Mouse (Mus musculus): ENCODE results near the gene Btn2a2. TPM values are rescaled to one million over a fixed set of nuclear protein-coding genes. Genes with fewer than 3 reads are reported as not detected.
"Not testable (repeated sequence)": the region's sequence is repeated elsewhere in the genome, so short reads cannot be mapped to it uniquely, and the experiment has no call there.

Gene Btn2a2
- polyA plus RNA-seq, 2 experiments: 0.01 TPM; not detected in 1

DNA sequence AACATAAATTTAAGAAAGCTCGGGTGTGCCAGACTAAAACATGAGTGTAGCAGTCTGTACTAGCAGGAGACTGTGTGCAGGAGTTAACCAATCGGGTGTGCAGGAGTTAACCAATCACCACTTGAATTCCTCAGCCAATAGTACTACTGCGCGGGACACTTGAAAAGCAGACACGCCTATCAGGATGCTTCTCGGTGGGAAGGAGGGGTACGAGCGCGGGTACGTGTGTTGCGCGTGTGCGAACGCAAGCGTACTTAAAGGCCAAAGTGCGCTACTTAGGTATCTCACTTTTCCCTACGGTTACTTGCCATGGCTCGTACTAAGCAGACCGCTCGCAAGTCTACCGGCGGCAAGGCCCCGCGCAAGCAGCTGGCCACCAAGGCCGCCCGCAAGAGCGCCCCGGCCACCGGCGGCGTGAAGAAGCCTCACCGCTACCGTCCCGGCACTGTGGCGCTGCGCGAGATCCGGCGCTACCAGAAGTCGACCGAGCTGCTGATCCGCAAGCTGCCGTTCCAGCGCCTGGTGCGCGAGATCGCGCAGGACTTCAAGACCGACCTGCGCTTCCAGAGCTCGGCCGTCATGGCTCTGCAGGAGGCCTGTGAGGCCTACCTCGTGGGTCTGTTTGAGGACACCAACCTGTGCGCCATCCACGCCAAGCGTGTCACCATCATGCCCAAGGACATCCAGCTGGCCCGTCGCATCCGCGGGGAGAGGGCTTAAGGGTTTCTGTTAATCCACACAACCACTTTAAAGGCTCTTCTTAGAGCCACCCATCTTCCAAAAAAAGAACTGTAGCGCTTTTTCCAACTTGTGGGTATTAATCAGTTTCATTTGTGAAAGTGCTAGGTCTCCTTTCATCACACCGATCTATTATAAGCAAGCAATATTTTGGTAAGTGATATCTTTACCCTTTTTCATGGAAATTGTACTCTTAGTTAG lies 46.7 kb upstream of the Btn2a2 start, which contains the start of gene Hist1h3g:
Gene Hist1h3g, plus strand, starts transcription at position 286 of the 939 bp plus-strand sequence.
- not testable (repeated sequence) for H3K27me3 ChIP-seq (ENCODE audit: control insufficient read depth, insufficient read depth, low read length); H3K36me3 ChIP-seq (replicated peaks; ENCODE audit: control insufficient read depth, insufficient read depth, low read depth); H3K9me3 ChIP-seq (ENCODE audit: control insufficient read depth, low read length)
- WGBS (ENCODE audit: insufficient replicate concordance): under 1% methylated on average over 46 of the region's 62 CpGs
- Histone ChIP-seq H3K9ac (replicated peaks) (peak within 1 kb of the TSS; percentile 99), H3K27ac (peak within 1 kb of the TSS; percentile 100), H3K4me3 (ENCODE audit: insufficient read depth in 1 of 2, low read depth in 2 of 2, low read length in 2 of 2) (peak within 1 kb of the TSS; percentile 74 to 84), H3K4me1 (replicated peaks; ENCODE audit: control insufficient read depth in 2 of 2, insufficient read depth in 2 of 2, low read length in 1 of 2) (peaks cover 23 to 25% of the 10 kb centered on the region in 2 experiments), H3K4me2 (ENCODE audit: low read depth) (peak within 1 kb of the TSS; percentile 95)
- peak; percentile 98 for DNase-seq (ENCODE audit: low read depth in 3 of 3, low spot score in 3 of 3)
- peak; percentile 81 for ATAC-seq (ENCODE audit: insufficient read depth)
- peak; percentile 66 for TF ChIP-seq EP300 (IDR thresholded peaks at IDR 0.05; ENCODE audit: low read depth)

DNA sequence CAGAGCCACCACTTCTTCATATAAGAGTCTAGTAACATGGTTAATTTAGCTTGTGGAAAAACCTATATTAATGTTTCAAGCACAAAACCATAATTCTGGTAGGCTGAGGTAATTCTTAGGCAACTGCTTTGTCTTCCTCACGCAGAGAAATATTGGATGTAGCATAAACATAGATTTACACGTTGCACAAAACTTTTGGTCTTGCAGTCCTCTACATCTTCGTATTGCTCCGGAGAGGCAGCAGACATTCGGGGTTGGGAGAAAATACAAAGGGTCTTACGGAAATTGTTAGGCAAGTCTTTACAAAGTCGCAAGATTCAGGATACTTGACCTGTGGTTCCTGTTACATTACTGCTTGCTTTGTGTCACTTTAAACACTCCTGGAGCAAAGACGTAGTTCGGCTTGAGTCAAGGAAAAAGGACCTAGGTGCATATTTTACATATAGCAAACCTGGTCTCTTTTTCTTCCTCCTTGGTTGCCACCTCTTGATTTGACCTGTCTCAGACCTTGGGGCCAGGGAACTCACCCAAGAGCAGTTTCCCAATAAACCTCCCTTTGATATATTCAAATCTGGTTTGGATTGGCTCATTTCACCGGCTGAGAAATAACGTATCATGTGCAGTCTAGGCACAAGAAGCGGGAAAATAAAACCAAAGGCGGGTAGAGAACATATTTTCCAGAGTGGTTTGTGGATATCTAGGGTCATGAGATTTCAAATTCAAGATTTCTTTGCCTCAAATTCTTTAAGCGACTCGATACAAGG lies 45.9 kb upstream of the Btn2a2 start:
- Histone ChIP-seq H3K4me2 (ENCODE audit: low read depth) (peak overlapping the region; percentile 95), H3K27ac (peak overlapping the region; percentile 100), H3K9me3 (ENCODE audit: control insufficient read depth, low read length) (no peaks in the 10 kb centered on the region), H3K4me1 (replicated peaks; ENCODE audit: control insufficient read depth in 2 of 2, insufficient read depth in 2 of 2, low read length in 1 of 2) (peaks cover 23% of the 10 kb centered on the region in 2 experiments), H3K27me3 (ENCODE audit: control insufficient read depth, insufficient read depth, low read length) (no peaks in the 10 kb centered on the region), H3K9ac (replicated peaks) (peak overlapping the region; percentile 99), H3K36me3 (replicated peaks; ENCODE audit: control insufficient read depth, insufficient read depth, low read depth) (no peaks in the 10 kb centered on the region), H3K4me3 (ENCODE audit: insufficient read depth in 1 of 2, low read depth in 2 of 2, low read length in 2 of 2) (peak overlapping the region; percentile 74 to 84)
- under 1% methylated on average over 15 of the region's 15 CpGs for WGBS (ENCODE audit: insufficient replicate concordance)
- DNase-seq (ENCODE audit: low read depth in 3 of 3, low spot score in 3 of 3) (peak in 1 of 3 experiments; percentile 74), ATAC-seq (ENCODE audit: insufficient read depth) (peak; percentile 24)
- TF ChIP-seq CTCF (IDR thresholded peaks at IDR 0.05; ENCODE audit: low read depth) (no peak), EP300 (IDR thresholded peaks at IDR 0.05; ENCODE audit: low read depth) (no peak; the same call in none of the 2 replicates)

DNA sequence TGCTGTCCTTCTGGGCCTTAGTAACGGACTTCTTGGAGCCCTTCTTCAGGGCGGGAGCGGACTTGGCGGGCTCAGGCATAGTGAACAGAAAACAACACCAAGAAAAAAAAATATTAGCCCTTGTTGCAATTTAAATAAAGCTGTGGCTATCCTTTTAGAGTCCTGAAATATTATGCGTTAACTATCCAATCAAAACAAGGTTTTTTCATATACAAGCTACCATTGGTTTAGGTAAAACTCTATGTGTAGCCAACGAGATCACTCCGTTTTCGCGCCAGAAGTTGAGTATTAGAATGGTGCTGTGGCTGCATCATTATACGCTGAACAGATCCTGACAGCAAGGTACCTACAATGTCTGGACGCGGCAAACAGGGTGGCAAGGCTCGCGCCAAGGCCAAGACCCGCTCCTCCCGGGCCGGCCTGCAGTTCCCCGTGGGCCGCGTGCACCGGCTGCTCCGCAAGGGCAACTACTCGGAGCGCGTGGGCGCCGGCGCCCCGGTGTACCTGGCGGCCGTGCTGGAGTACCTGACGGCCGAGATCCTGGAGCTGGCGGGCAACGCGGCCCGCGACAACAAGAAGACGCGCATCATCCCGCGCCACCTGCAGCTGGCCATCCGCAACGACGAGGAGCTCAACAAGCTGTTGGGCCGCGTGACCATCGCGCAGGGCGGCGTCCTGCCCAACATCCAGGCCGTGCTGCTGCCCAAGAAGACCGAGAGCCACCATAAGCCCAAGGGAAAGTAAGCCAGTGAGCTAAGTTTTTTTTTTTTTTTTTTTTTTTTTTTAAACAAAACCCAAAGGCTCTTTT lies 45.1 kb upstream of the Btn2a2 start, which contains the start of gene Hist1h2af:
Gene Hist1h2af, plus strand, starts transcription at position 347 of the 808 bp plus-strand sequence.
- Histone ChIP-seq H3K27ac (peak within 1 kb of the TSS; percentile 100), H3K4me2 (ENCODE audit: low read depth) (peak within 1 kb of the TSS; percentile 95), H3K4me3 (ENCODE audit: insufficient read depth in 1 of 2, low read depth in 2 of 2, low read length in 2 of 2) (peak within 1 kb of the TSS; percentile 74 to 84), H3K4me1 (replicated peaks; ENCODE audit: control insufficient read depth in 2 of 2, insufficient read depth in 2 of 2, low read length in 1 of 2) (peaks cover 23 to 24% of the 10 kb centered on the region in 2 experiments), H3K9ac (replicated peaks) (peak within 1 kb of the TSS; percentile 99)
- DNase-seq (ENCODE audit: low read depth in 3 of 3, low spot score in 3 of 3) (peak; percentile 91 to 92 (median 92)), ATAC-seq (ENCODE audit: insufficient read depth) (peak; percentile 36)
- not testable (repeated sequence) for H3K36me3 ChIP-seq (replicated peaks; ENCODE audit: control insufficient read depth, insufficient read depth, low read depth); H3K27me3 ChIP-seq (ENCODE audit: control insufficient read depth, insufficient read depth, low read length); H3K9me3 ChIP-seq (ENCODE audit: control insufficient read depth, low read length)
- 0% methylated on average over 25 of the region's 53 CpGs for WGBS (ENCODE audit: insufficient replicate concordance)
- peak; percentile 25 for TF ChIP-seq CTCF (IDR thresholded peaks at IDR 0.05; ENCODE audit: low read depth)

DNA sequence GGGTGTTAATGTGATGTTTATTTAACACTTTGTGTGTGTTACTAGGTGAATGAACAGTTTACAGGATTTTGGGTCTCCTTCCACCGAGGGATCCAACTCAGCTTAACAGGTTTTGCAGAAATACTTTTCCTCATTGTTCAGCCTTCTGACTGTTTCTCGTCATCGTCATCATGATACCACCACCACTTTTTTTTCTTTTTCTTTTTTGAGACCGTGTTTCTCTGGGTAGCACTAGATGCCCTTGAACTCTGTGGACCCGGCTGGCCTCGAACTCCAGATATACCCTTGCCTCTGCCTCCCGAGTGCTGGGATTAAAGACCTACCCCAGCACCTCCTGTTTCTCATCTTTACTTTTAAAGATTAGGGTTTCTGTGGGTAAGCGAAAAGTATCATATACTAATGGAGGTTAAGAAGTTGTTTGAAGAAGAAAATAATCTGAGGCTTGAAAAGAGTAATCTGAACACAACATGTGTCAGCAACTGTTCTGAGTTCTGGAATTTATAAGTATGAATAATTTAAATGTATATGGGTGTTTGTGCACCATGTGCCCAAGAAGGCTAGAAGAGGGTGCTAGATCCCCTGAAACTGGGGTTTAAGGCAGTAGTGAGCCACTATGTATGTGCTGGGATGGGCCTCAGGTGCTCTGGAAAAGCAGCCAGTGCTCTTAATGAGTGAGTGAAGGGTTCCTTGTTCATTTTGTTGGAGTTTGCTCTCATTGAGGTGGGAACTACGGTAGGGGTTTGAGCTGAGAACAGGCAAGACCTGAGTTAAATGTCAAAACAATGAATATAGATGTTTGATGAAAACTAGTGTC lies 43.8 kb upstream of the Btn2a2 start:
- Histone ChIP-seq H3K4me3 (ENCODE audit: insufficient read depth in 1 of 2, low read depth in 2 of 2, low read length in 2 of 2) (peak overlapping the region; percentile 51 to 74), H3K36me3 (replicated peaks; ENCODE audit: control insufficient read depth, insufficient read depth, low read depth) (no peaks in the 10 kb centered on the region), H3K27me3 (ENCODE audit: control insufficient read depth, insufficient read depth, low read length) (no peaks in the 10 kb centered on the region), H3K9me3 (ENCODE audit: control insufficient read depth, low read length) (no peaks in the 10 kb centered on the region), H3K9ac (replicated peaks) (peak overlapping the region; percentile 99), H3K4me2 (ENCODE audit: low read depth) (peak overlapping the region; percentile 95), H3K4me1 (replicated peaks; ENCODE audit: control insufficient read depth in 2 of 2, insufficient read depth in 2 of 2, low read length in 1 of 2) (peaks cover 19 to 20% of the 10 kb centered on the region in 2 experiments), H3K27ac (peak overlapping the region; percentile 100)
- 11% methylated on average over 9 of the region's 9 CpGs for WGBS (ENCODE audit: insufficient replicate concordance)
- DNase-seq (ENCODE audit: low read depth in 3 of 3, low spot score in 3 of 3): no peak
- TF ChIP-seq EP300 (IDR thresholded peaks at IDR 0.05; ENCODE audit: low read depth): no peak; the same call in 1 of the 2 replicates
- TF ChIP-seq CTCF (IDR thresholded peaks at IDR 0.05; ENCODE audit: low read depth): no peak
- no peak for ATAC-seq (ENCODE audit: insufficient read depth)

Data from liver, embryonic 14.5 days (tissue).